Mouse (Mus musculus) thymus, adult 2 months (tissue): Measurements from ENCODE around the gene BC035044.

Source experiments
- CTCF ChIP-seq: fragments of 200-500 bp; IDR thresholded peaks from 2 replicates; pipeline ENCODE4 v1.5.1; 2012; ENCODE audit warnings: mild to moderate bottlenecking, control low read depth, low read length, moderate library complexity, borderline replicate concordance; ENCODE audit not compliant: control insufficient read depth, poor library complexity, insufficient read depth; ENCODE audit errors: extremely low read depth
- POLR2A ChIP-seq: fragments of 200-500 bp; IDR thresholded peaks from 2 replicates; pipeline ENCODE4 v1.6.1; 2012; ENCODE audit warnings: mild to moderate bottlenecking, low read length, control low read depth, moderate library complexity; ENCODE audit not compliant: control insufficient read depth, poor library complexity, insufficient read depth; ENCODE audit errors: extremely low read depth

GRCm38 (mm10) chr6:128849902-128850301 is 41.0 kb downstream of the BC035044 start:
- TF ChIP-seq CTCF: no peak
- no peak for TF ChIP-seq POLR2A
